Mouse (Mus musculus) embryonic facial prominence, embryonic 13.5 days (tissue): ENCODE data around the gene Sptb. TPM values are rescaled to one million over a fixed set of nuclear protein-coding genes. Genes with fewer than 3 reads are reported as not detected.
A peak's percentile ranks its signal among the peaks of the same experiment; 100 is the strongest.

Experiments
- ATAC-seq: fragments of 200-750 bp; cut with Nextera tagmentation; 2 replicates; pipeline ENCODE4 v1.8.0; 2017; ENCODE audit warnings: low read depth; ENCODE audit not compliant: insufficient number of reproducible peaks, insufficient read depth, low FRiP score, low TSS enrichment
- H3K27ac ChIP-seq: fragments of 300-500 bp; sonication (generic); 2 replicates; pipeline ENCODE4 v1.5.1; 2015; ENCODE audit warnings: moderate library complexity, mild to moderate bottlenecking, inconsistent platforms
- H3K27me3 ChIP-seq: fragments of 300-500 bp; sonication (generic); 2 replicates; pipeline ENCODE4 v1.6.1; 2015; ENCODE audit warnings: mild to moderate bottlenecking, inconsistent platforms
- H3K36me3 ChIP-seq: fragments of 300-500 bp; sonication (generic); 2 replicates; pipeline ENCODE4 v1.6.1; 2015; ENCODE audit warnings: mild to moderate bottlenecking, inconsistent platforms
- H3K4me1 ChIP-seq: fragments of 300-500 bp; sonication (generic); 2 replicates; pipeline ENCODE4 v1.6.1; 2015; ENCODE audit warnings: inconsistent platforms
- H3K4me2 ChIP-seq: fragments of 300-500 bp; sonication (generic); 2 replicates; pipeline ENCODE4 v1.6.1; 2015; ENCODE audit warnings: moderate library complexity, mild to moderate bottlenecking, inconsistent platforms
- H3K4me3 ChIP-seq: fragments of 300-500 bp; sonication (generic); 2 replicates; pipeline ENCODE4 v1.5.1; 2015; ENCODE audit warnings: mild to moderate bottlenecking, inconsistent platforms
- H3K9ac ChIP-seq: fragments of 300-500 bp; sonication (generic); 2 replicates; pipeline ENCODE4 v1.6.1; 2015; ENCODE audit warnings: mild to moderate bottlenecking, inconsistent platforms
- H3K9me3 ChIP-seq: fragments of 300-500 bp; sonication (generic); 2 replicates; pipeline ENCODE4 v1.6.1; 2016; ENCODE audit warnings: inconsistent platforms
- WGBS: fragments of 180-500 bp; shearing (Covaris S2); methylation state at CpG from one replicate; pipeline ENCODE4 v1.1.7; 2015; ENCODE audit warnings: mixed read lengths; 5-methylcytosine and 5-hydroxymethylcytosine counted together
- polyA plus RNA-seq: library from polyadenylated mRNA; unstranded; fragments of >200 nt; fragmentation: Nextera tagmentation; extraction: Ambion mirVana; gene quantifications from 2 replicates; pipeline ENCODE4 v1.2.1, GENCODE M21; 2015

Sptb gene
- polyA plus RNA-seq, 1 experiment from 2014 or later, result 0.35 TPM

GRCm38 (mm10) chr12:76570221-76570940 is 140.0 kb downstream of the Sptb start:
- WGBS, result 63% methylated on average over 9 of the region's 9 CpGs
- H3K4me1 ChIP-seq, result peaks cover 4% of the 10 kb centered on the region; the same call in 1 of the 2 replicates
- H3K4me2 ChIP-seq, result no peak overlapping the region
- peaks cover 20% of the 10 kb centered on the region for H3K36me3 ChIP-seq
- H3K27ac ChIP-seq, result no peak overlapping the region
- no peaks in the 10 kb centered on the region for H3K27me3 ChIP-seq
- no peak overlapping the region for H3K4me3 ChIP-seq
- no peaks in the 10 kb centered on the region for H3K9me3 ChIP-seq
- no peak overlapping the region for H3K9ac ChIP-seq
- ATAC-seq, result no peak

DNA sequence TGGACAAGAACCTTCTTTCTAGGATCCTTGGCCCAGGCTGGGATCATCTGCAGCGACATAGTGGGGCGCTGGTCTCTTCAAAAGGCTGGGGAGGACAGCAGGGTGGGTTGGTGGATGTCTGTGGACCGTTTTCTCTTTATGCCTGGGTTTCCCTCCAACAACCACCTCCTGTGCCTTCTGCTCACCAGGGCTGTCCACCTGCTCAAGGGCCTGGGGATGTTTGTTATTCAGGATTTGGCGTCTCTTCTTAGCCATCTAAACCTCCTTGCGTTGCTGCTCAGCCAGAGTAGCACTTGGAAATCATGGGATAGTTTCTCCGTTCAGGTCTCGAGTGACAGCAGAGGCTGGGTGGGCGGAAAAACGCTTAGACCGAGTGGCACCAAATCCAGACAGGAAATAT is 144.1 kb downstream of the Sptb start:
- Histone ChIP-seq H3K9me3 (no peaks in the 10 kb centered on the region), H3K4me3 (no peak overlapping the region), H3K4me2 (no peak overlapping the region), H3K4me1 (peaks cover 4% of the 10 kb centered on the region; the same call in 1 of the 2 replicates), H3K9ac (no peak overlapping the region), H3K36me3 (peaks cover 34% of the 10 kb centered on the region), H3K27me3 (no peaks in the 10 kb centered on the region), H3K27ac (no peak overlapping the region)
- no peak for ATAC-seq
- WGBS, result 75% methylated on average over 10 of the region's 10 CpGs

GRCm38 (mm10) chr12:76562196-76562595 is 148.2 kb downstream of the Sptb start:
- Histone ChIP-seq H3K4me1 (peaks cover 2% of the 10 kb centered on the region; the same call in 1 of the 2 replicates), H3K27ac (no peak overlapping the region), H3K27me3 (no peaks in the 10 kb centered on the region), H3K4me2 (no peak overlapping the region), H3K4me3 (no peak overlapping the region), H3K9ac (no peak overlapping the region), H3K36me3 (peaks cover 39% of the 10 kb centered on the region), H3K9me3 (no peaks in the 10 kb centered on the region)
- no peak for ATAC-seq
- 74% methylated on average over 4 of the region's 4 CpGs for WGBS

DNA sequence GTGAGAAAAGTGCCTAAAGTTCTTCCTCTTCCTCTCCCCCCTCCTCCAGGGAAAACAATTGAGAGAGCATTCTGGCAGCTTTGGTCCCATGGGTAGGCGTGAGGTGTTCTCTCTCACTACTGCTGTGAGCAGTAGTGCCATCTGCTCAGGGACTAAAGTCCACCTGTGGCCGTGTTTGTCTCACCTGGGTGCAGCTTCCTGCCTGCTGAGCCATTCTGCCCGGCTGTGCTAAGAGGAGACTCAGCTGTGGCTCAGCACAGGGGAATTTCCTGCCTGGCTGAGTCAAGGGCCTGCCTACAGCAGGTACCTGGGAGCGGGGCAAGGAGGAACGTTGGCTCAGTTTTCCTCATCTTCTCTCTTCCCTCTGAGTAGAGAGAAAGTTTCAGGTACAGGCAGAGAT is 152.1 kb downstream of the Sptb start:
- H3K4me1 ChIP-seq, result peaks cover 26% of the 10 kb centered on the region
- no peaks in the 10 kb centered on the region for H3K27me3 ChIP-seq
- 75% methylated on average over 5 of the region's 5 CpGs for WGBS
- no peak for ATAC-seq
- H3K4me2 ChIP-seq, result no peak overlapping the region
- no peaks in the 10 kb centered on the region for H3K9me3 ChIP-seq
- no peak overlapping the region for H3K9ac ChIP-seq
- H3K27ac ChIP-seq, result no peak overlapping the region
- peaks cover 17% of the 10 kb centered on the region for H3K36me3 ChIP-seq
- no peak overlapping the region for H3K4me3 ChIP-seq

- peaks cover 11% of the 10 kb centered on the region for H3K36me3 ChIP-seq
- no peak for ATAC-seq
- peaks cover 31% of the 10 kb centered on the region for H3K4me1 ChIP-seq
- H3K9me3 ChIP-seq, result no peaks in the 10 kb centered on the region
- no peak overlapping the region for H3K9ac ChIP-seq
- no peak overlapping the region for H3K27ac ChIP-seq
- no peak overlapping the region for H3K4me2 ChIP-seq
- no peaks in the 10 kb centered on the region for H3K27me3 ChIP-seq
- H3K4me3 ChIP-seq, result no peak overlapping the region
- 10% methylated on average over 6 of the region's 6 CpGs for WGBS
Observed at GRCm38 (mm10) chr12:76556745-76557389, 153.5 kb downstream of the Sptb start.

DNA sequence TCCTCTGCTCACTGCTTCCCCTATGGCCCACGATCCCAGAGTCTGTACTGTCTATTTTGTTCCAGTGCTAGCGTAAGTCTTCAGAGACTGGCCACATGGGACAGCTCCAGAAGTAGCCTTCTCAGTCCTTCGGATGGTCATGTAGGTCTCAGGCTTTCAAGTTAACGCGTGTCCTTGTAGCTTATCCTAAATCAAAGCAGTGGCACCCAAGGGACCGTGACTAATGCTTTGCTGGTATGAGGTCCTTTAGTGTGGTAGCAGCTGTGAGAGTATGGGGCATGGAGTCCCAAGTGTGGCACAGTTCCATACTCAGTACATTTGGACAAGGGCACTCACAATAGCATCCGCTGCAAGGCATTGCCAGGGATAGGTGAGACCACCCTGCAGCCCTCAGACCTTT is 154.2 kb downstream of the Sptb start:
- no peak overlapping the region for H3K9ac ChIP-seq
- H3K4me3 ChIP-seq, result no peak overlapping the region
- no peak overlapping the region for H3K27ac ChIP-seq
- WGBS, result 70% methylated on average over 7 of the region's 7 CpGs
- H3K4me1 ChIP-seq, result peaks cover 31% of the 10 kb centered on the region
- ATAC-seq, result no peak
- H3K36me3 ChIP-seq, result peaks cover 11% of the 10 kb centered on the region
- H3K27me3 ChIP-seq, result no peaks in the 10 kb centered on the region
- H3K9me3 ChIP-seq, result no peaks in the 10 kb centered on the region
- H3K4me2 ChIP-seq, result no peak overlapping the region

- WGBS, result 81% methylated on average over 3 of the region's 3 CpGs
Observed at GRCm38 (mm10) chr12:76554871-76555386, 155.4 kb downstream of the Sptb start.

DNA sequence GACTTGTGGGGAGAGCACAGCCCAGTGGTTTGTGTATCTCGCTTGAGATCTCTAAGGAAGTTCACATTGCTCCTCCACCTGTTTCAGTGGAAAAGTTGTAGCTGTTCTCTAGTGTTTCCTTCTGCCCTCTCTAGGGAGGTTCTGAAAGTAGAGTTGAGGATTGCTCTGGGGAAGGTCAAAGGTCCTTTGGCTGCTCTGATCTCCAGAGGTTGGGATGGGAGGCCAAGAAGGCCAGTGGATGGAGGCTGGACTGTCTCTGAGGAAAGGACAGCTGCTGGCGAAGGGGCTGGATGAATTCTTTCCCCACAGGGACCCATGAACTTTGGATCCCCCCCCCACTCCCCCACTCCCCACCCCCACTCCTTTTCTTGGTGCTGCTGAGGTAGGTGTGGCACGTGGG is 156.0 kb downstream of the Sptb start:
- Histone ChIP-seq H3K9me3 (no peaks in the 10 kb centered on the region), H3K4me3 (no peak overlapping the region), H3K4me2 (no peak overlapping the region), H3K27ac (no peak overlapping the region), H3K27me3 (no peaks in the 10 kb centered on the region), H3K36me3 (no peaks in the 10 kb centered on the region), H3K4me1 (peaks cover 31% of the 10 kb centered on the region), H3K9ac (no peak overlapping the region)
- no peak for ATAC-seq
- WGBS, result 75% methylated on average over 3 of the region's 3 CpGs

More at GRCm38 (mm10) chr12:76554871-76555386, 155.4 kb downstream of the Sptb start:
- Histone ChIP-seq H3K4me1 (peaks cover 31% of the 10 kb centered on the region), H3K27me3 (no peaks in the 10 kb centered on the region), H3K9me3 (no peaks in the 10 kb centered on the region), H3K36me3 (no peaks in the 10 kb centered on the region), H3K9ac (no peak overlapping the region), H3K4me3 (no peak overlapping the region), H3K4me2 (no peak overlapping the region), H3K27ac (no peak overlapping the region)
- ATAC-seq, result no peak

GRCm38 (mm10) chr12:76553917-76554316 is 156.4 kb downstream of the Sptb start:
- Histone ChIP-seq H3K27me3 (peaks cover 2% of the 10 kb centered on the region; the same call in 1 of the 2 replicates), H3K27ac (no peak overlapping the region), H3K36me3 (no peaks in the 10 kb centered on the region), H3K9me3 (no peaks in the 10 kb centered on the region), H3K9ac (no peak overlapping the region), H3K4me3 (no peak overlapping the region), H3K4me2 (no peak overlapping the region), H3K4me1 (peaks cover 32% of the 10 kb centered on the region)
- ATAC-seq, result no peak
- WGBS, result 78% methylated on average over 7 of the region's 7 CpGs

DNA sequence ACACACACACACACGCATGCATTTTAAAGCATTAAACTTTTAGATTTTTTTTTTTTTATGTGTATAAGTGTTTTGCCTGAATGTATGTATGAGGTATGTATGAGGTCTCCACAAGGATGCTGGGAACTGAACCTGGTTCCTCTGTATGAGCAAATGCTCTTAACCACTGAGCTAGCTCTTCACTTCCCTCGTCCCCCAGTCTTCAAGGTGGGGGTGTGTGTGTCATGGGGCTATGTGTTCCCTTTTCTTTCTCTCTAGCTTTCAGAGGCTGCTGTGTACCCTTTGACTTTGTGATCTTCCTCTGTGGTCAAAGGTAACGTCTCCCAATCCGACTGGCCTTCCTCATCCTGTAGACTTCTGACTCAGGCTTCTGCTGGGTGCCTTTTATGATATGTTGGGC is 157.4 kb downstream of the Sptb start:
- Histone ChIP-seq H3K4me2 (no peak overlapping the region), H3K27ac (no peak overlapping the region), H3K36me3 (no peaks in the 10 kb centered on the region), H3K4me1 (peaks cover 41% of the 10 kb centered on the region), H3K4me3 (no peak overlapping the region), H3K9ac (no peak overlapping the region), H3K9me3 (no peaks in the 10 kb centered on the region), H3K27me3 (peaks cover 11% of the 10 kb centered on the region)
- 86% methylated on average over 4 of the region's 4 CpGs for WGBS
- no peak for ATAC-seq

DNA sequence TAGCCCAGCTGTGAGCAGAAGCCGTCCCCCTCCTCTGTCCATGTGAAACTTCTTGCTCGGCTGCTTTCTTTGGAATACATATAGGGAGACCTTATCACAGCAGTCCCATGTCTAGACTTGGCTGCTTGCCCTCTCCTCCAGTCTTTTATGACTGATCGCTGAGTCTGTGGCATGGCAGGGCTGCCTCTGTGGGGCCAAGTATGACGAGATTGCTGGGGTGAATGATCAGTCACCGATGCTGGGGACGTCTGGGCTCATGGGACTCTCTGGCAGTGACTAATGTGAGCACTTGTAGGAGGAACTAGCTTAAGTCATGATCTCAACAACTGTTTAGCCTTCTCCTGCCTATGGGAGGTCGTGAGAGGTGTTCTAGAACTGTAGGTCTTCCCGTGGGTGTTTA is 158.0 kb downstream of the Sptb start:
- H3K4me3 ChIP-seq, result no peak overlapping the region
- H3K27ac ChIP-seq, result no peak overlapping the region
- peaks cover 48% of the 10 kb centered on the region for H3K4me1 ChIP-seq
- H3K36me3 ChIP-seq, result no peaks in the 10 kb centered on the region
- no peaks in the 10 kb centered on the region for H3K9me3 ChIP-seq
- ATAC-seq, result no peak
- WGBS, result 60% methylated on average over 8 of the region's 8 CpGs
- peaks cover 17% of the 10 kb centered on the region for H3K27me3 ChIP-seq
- H3K4me2 ChIP-seq, result no peak overlapping the region
- H3K9ac ChIP-seq, result no peak overlapping the region

DNA sequence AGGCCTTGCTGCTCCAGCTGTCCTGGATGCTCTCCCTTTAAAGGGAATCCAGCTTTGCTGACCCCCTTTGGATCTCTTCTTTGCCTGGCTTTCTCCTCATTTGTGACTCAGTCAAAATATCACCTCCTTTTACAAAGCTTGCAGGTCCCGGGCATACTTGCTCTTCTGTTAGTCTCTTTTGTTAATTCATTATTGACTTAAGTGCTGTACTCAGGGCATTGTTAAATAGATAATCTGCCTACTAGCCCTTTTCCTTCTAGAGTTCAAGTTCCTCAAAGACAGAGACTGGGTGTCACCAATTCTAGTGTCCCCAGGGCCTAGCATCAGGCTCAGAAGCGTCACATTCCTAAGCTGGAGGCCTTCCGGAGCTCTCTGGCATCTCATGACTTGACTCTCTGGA is 161.1 kb downstream of the Sptb start:
- Histone ChIP-seq H3K4me2 (no peak overlapping the region), H3K36me3 (no peaks in the 10 kb centered on the region), H3K4me1 (peaks cover 48% of the 10 kb centered on the region), H3K27ac (peak overlapping the region; percentile 22; the same call in 1 of the 2 replicates), H3K9ac (no peak overlapping the region), H3K27me3 (peaks cover 42% of the 10 kb centered on the region), H3K9me3 (no peaks in the 10 kb centered on the region), H3K4me3 (no peak overlapping the region)
- WGBS, result 65% methylated on average over 3 of the region's 3 CpGs
- no peak for ATAC-seq
